Mouse (Mus musculus) small intestine, adult 2 months (tissue): ENCODE measurements around the gene Nprl2.

Experiments used
- CTCF ChIP-seq: fragments of 200-500 bp; IDR thresholded peaks from 2 replicates; pipeline ENCODE4 v1.5.1; 2012; ENCODE audit warnings: low read depth, mild to moderate bottlenecking, control low read depth, inconsistent platforms, low read length, moderate library complexity, mixed read lengths; ENCODE audit not compliant: insufficient replicate concordance, insufficient read length; ENCODE audit errors: extremely low read depth
- POLR2A ChIP-seq: fragments of 200-500 bp; IDR thresholded peaks from 2 replicates; pipeline ENCODE4 v1.6.1; 2012; ENCODE audit warnings: low read depth, mild to moderate bottlenecking, control low read depth, inconsistent platforms, low read length, moderate library complexity

GRCm38 (mm10) chr9:107500708-107501286 lies 41.2 kb upstream of the Nprl2 start:
- TF ChIP-seq CTCF (no peak), POLR2A (no peak)
